Mouse (Mus musculus): ENCODE data around the gene Efemp1.

Efemp1 gene

GRCm38 (mm10) chr11:28853102-28853800 is at the start of gene Efemp1:
Gene Efemp1 (plus strand): TSS chr11:28853204.
- no peak for DNase-seq (ENCODE audit: low spot score)

GRCm38 (mm10) chr11:28808685-28809084 is 44.3 kb upstream of the Efemp1 start:
- DNase-seq (ENCODE audit: low spot score) = no peak

GRCm38 (mm10) chr11:28811874-28812273 is 41.1 kb upstream of the Efemp1 start:
- no peak for DNase-seq (ENCODE audit: low spot score)

- DNase-seq (ENCODE audit: low spot score) = no peak
These were observed 40.4 kb upstream of the Efemp1 start for GRCm38 (mm10) chr11:28812564-28812963.

- DNase-seq (ENCODE audit: low spot score) = no peak
These were observed 35.6 kb upstream of the Efemp1 start for GRCm38 (mm10) chr11:28817405-28817804.

GRCm38 (mm10) chr11:28826950-28827349 is 26.1 kb upstream of the Efemp1 start:
- no peak for DNase-seq (ENCODE audit: low spot score)

- no peak for DNase-seq (ENCODE audit: low spot score)
These were observed 19.2 kb upstream of the Efemp1 start for GRCm38 (mm10) chr11:28833809-28834208.

GRCm38 (mm10) chr11:28835141-28835540 is 17.9 kb upstream of the Efemp1 start:
- no peak for DNase-seq (ENCODE audit: low spot score)

- no peak for DNase-seq (ENCODE audit: low spot score)
These were observed 3.2 kb upstream of the Efemp1 start for GRCm38 (mm10) chr11:28849841-28850240.

- no peak for DNase-seq (ENCODE audit: low spot score)
These were observed 1.4 kb upstream of the Efemp1 start for GRCm38 (mm10) chr11:28851645-28852044.

- DNase-seq (ENCODE audit: low spot score) = no peak
These were observed 564 bp upstream of the Efemp1 start for GRCm38 (mm10) chr11:28852361-28852919.

GRCm38 (mm10) chr11:28859125-28859524 is 6.1 kb downstream of the Efemp1 start:
- DNase-seq (ENCODE audit: low spot score) = no peak

GRCm38 (mm10) chr11:28869129-28869528 is 16.1 kb downstream of the Efemp1 start:
- DNase-seq (ENCODE audit: low spot score) = no peak

GRCm38 (mm10) chr11:28881381-28881976 is 28.5 kb downstream of the Efemp1 start:
- no peak for DNase-seq (ENCODE audit: low spot score)

- no peak for DNase-seq (ENCODE audit: low spot score)
These were observed 30.1 kb downstream of the Efemp1 start for GRCm38 (mm10) chr11:28883106-28883505.

- DNase-seq (ENCODE audit: low spot score) = no peak
These were observed 36.5 kb downstream of the Efemp1 start for GRCm38 (mm10) chr11:28889538-28889937.

GRCm38 (mm10) chr11:28891515-28891914 is 38.5 kb downstream of the Efemp1 start:
- no peak for DNase-seq (ENCODE audit: low spot score)

- DNase-seq (ENCODE audit: low spot score) = no peak
These were observed 46.4 kb downstream of the Efemp1 start for GRCm38 (mm10) chr11:28899420-28899819.

- no peak for DNase-seq (ENCODE audit: low spot score)
These were observed 51.6 kb downstream of the Efemp1 start for GRCm38 (mm10) chr11:28904596-28904995.

GRCm38 (mm10) chr11:28906288-28906687 is 53.3 kb downstream of the Efemp1 start:
- peak; percentile 3 for DNase-seq (ENCODE audit: low spot score)

- no peak for DNase-seq (ENCODE audit: low spot score)
These were observed 56.0 kb downstream of the Efemp1 start for GRCm38 (mm10) chr11:28908908-28909545.

- DNase-seq (ENCODE audit: low spot score) = no peak
These were observed 59.6 kb downstream of the Efemp1 start for GRCm38 (mm10) chr11:28912469-28913138.

All from layer of hippocampus, adult 9-10 months (tissue).